Mouse (Mus musculus) kidney, postnatal 36 days (tissue): ENCODE measurements at regions not wholly inside any gene's neighbourhood (a gene's known extent, or its start where the extent isn't known, plus 50 kb on each side); places are given as distances from the start of the nearest gene placed in this dataset.
"Not testable (repeated sequence)": the region's sequence is repeated elsewhere in the genome, so short reads cannot be mapped to it uniquely, and the experiment has no call there.

Source experiments
- DNase-seq, 2 experiments: peaks; one replicate each; pipeline ENCODE4 v3.0.0; 2021 to 2022; ENCODE audit warnings: mixed read lengths in 2 of 2

DNA sequence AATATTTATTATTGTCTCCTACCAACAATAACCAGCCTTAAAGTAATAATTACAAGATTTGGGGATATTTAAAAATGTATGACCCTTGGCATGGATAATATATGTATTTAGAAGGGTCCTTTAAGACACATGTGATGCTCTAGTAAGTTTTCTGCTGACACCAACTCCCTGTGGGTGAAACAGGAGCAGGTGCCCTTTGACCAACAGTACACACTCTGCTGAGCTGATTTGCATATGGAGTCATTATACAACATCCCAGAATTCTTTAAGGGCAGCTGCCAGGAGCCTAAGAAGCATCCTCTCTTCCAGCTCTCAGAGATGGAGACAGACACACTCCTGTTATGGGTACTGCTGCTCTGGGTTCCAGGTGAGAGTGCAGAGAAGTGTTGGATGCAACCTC, 274.1 kb downstream of the Rpia start:
- peak; percentile 22 to 45 for DNase-seq

DNA sequence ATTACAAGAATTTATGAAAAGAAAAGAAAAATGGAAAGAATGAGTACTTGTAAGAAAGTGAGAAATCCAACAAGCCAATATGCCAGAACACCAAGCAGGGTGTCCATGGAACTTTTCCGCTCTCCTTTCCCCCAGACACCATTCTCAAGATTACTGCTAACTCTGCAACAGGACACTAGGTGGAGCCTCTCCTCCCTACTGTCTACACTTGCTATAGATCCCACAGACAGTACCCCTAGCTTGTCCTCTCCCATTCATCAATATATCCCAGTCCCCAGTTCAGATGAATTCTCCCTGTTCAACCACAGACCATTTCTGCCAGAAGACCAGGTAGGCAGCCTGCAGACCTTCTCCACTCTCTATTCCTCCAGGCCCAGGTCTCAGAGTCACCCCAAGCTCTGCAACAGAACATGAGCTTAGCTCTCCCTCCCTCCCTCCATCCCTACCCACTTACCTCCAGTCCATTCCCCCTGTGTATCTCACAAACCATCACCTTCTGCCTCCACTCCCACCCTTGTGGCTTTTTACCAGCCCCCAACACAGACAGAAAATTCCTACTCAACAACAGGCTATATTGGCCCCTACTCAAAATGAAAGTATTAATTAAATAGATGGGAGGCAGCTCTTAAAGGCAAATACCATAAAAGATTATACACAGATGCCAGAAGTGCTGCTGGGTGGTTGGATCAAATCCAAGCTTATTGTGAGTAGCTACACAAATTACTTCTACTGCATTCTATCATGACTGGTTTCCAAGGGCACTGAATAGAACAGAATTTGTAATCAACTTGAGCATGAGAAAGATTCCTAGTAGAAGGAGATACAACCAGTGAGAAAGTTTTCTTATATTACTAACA, 323.2 kb downstream of the Rpia start:
- peak in 1 of 2 experiments; percentile 1 for DNase-seq

DNA sequence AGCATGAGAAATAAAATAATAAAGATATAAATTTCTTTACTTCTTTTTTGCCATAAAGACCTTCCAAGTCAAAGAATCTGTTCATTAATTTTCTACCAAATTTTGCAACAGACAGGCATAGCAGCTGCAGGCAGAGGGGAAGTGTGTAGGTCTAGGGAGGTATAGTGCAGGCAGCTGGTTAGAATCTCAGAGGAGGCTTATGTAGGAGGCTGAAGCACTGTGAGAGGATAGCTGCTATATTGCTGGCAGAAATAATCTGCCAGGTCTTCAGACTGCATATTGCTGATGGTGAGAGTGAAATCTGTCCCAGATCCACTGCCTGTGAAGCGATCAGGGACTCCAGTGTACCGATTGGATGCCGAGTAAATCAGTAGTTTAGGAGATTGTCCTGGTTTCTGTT, 334.8 kb downstream of the Rpia start:
- no peak for DNase-seq

DNA sequence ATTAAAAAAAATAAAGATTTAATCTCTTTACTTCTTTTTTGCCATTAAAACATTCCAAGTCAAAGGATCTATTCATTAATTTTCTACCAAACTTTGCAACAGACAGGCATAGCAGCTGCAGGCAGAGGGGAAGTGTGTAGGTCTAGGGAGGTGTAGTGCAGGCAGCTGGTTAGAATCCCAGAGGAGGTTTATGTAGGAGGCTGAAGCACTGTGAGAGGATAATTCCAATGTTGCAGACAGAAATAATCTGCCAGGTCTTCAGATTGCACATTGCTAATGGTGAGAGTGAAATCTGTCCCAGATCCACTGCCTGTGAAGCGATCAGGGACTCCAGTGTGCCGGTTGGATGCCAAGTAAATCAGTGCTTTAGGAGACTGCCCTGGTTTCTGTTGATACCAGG, 357.3 kb downstream of the Rpia start:
- DNase-seq, result not testable (repeated sequence)

DNA sequence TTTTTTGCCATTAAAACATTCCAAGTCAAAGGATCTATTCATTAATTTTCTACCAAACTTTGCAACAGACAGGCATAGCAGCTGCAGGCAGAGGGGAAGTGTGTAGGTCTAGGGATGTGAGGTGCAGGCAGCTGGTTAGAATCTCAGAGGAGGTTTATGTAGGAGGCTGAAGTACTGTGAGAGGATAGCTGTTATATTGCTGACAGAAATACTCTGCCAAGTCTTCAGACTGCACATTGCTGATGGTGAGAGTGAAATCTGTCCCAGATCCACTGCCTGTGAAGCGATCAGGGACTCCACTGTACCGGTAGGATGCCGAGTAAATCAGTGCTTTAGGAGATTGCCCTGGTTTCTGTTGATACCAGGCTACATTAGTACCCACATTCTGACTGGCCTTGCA, 385.7 kb downstream of the Rpia start:
- DNase-seq, result not testable (repeated sequence)

DNA sequence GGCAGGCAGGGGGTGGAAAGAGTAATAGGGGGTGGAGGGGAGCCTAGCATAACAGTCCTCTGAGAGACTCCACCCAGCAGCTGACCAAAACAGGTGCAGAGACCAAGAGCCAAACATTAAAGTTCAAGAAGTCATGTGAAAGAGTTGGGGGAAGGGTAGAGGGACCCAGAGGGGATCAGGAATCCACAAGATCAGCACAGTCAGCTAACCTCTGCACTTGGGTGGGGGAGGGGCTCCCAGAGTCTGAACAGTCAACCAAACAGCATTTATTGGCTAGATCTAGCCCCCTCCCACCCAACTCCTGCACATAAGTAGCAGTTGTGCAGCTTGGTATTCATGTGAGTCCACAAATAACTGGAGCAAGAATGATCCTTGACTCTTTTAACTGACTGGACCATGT, 402.2 kb downstream of the Rpia start:
- not testable (repeated sequence) for DNase-seq

DNA sequence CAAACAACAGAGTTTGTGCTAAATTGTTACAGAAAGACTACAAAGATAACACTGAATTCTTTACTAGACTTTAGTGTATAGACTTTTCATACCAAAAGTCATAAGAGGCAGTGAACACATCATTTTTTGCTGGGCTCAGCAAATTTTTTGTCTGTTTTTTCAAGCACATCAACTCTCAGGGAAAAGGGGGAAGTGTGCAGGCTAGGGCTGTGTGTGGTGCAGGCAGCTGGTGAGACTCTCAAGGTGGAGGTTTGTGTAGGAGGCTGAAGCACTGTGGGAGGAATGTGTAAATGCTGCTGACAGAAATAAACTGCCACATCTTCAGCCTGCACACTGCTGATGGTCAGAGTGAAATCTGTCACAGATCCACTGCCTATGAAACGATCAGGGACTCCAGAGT, 405.6 kb downstream of the Rpia start:
- not testable (repeated sequence) for DNase-seq

DNA sequence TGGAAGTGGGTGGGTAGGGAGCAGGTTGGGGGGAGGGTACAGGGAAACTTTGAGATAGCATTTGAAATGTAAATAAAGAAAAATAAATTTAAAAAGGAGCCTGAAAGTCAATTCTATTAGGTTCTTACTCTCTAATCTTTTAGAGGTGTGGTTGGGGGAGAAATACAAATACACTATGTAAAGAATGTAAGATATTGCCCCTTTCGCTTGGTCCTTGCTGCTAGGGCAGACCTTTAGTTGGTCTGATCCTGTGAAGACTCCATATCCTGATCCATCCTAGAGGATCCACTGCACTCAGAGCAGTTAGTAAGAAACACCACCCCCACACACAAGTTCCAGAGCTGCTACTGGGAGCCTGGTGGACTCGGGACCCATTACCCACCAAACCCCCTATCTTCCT, 412.7 kb downstream of the Rpia start:
- not testable (repeated sequence) for DNase-seq

DNA sequence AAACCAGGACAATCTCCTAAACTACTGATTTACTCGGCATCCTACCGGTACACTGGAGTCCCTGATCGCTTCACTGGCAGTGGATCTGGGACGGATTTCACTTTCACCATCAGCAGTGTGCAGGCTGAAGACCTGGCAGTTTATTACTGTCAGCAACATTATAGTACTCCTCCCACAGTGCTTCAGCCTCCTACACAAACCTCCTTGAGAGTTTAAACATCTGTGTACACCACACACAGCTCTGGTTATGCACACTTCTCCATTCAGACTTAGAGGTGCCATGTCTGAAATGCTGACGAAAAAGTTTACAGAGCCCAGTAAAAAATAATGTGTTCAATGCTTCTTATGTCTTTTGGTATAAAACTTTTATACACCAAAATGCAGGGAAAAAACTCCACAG, 420.2 kb downstream of the Rpia start:
- not testable (repeated sequence) for DNase-seq

DNA sequence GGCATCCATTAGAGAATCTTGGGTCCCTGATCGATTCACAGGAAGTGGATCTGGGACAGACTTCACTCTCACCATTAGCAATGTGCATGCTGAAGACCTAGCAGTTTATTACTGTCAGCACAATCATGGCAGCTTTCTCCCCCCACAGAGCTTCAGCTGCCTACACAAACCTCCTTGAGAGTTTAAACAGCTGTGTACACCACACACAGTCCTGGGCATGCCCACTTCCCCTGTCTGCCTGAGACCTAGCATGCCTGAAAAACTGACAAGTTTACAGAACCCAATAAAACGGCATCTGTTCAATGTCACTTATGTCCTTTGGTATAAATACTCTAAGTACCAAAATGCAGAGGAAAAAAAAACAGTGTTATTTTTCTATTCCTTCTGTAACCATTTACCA, 435.7 kb downstream of the Rpia start:
- peak in 1 of 2 experiments; percentile 5 for DNase-seq

DNA sequence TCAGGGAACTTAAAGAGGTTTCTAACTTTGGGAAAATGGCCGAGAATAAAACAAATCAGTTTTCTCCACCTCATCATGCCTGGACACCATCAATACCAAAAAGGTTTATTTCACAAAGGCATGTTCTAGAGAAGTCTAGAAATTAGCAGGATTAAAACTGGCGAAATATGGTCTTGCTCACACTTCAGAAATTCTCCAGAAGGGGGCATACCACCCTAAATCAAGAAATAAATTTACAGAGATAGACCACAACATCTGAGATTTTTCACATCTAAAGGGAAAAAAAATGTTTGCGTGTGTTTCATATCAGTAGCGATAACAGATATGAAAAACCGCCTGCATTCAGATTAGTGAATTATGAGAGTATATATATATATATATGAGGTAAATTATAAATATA, 449.9 kb downstream of the Rpia start:
- DNase-seq, result peak in 1 of 2 experiments; percentile 2

DNA sequence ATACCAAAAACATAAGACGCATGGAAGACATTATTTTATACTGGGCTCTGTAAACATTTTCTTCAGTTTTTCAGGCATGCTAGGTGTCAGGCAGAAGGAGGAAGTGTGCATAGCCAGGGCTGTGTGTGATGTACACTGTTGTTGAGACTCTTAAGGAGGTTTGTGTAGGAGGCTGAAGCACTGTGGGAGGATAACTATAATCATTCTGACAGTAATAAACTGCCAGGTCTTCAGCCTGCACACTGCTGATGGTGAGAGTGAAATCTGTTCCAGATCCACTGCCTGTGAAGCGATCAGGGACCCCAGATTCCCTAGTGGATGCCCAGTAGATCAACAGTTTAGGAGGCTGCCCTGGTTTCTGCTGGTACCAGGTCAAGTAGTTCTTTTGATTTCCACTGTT, 451.3 kb downstream of the Rpia start:
- DNase-seq, result peak in 1 of 2 experiments; percentile 4

DNA sequence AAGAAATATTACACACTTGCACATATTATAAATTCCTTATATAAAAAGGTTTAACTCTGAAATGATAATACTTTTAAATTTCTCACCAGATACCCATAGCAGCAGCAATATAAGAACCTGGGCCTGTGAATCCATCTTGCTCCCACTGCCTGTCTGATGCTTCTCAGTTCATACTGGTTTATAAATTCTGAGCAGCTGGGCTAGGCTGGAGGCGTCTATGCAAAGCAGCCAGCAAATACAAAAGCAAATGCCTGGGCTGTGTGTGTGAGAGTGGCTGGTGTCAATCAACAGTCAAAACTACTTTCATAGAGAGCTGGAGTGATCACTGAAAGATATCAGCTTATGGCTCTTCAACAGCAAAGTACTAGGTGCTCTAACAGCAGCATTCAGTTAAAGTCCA, 476.7 kb downstream of the Rpia start:
- DNase-seq, result no peak

DNA sequence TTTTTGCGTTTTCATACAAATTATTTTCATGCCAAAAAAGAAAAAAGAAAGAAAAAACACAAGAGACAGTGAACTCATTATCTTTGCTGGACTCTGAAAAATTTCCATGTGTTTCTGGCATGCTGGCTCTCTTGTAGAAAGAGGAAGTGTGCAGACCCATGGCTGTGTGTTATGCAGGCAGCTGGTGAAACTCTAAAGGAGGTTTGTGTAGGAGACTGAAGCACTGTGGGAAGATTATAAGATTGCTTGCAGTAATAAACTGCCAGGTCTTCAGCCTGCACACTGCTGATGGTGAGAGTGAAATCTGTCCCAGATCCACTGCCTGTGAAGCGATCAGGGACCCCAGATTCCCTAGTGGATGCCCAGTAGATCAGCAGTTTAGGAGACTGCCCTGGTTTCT, 477.4 kb downstream of the Rpia start:
- not testable (repeated sequence) for DNase-seq

DNA sequence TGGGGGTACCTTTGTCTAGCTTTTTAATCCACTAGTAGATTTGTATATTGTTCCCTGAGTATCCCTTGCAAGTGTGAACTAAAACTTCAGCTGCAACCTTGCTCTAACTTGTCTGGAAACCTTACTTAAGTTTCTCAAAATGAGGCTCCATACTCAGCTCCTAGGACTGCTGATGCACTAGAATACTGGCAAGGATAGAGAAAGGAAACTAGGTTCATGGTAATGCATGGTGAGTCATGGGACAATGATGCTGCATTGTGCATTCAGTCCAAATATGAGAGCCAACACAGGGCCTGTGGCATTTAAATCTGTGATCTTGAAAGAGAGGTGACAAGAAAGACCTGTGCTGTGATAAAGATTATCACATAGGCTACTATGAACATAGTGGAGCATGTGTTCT, 490.9 kb downstream of the Rpia start:
- DNase-seq, result not testable (repeated sequence)

DNA sequence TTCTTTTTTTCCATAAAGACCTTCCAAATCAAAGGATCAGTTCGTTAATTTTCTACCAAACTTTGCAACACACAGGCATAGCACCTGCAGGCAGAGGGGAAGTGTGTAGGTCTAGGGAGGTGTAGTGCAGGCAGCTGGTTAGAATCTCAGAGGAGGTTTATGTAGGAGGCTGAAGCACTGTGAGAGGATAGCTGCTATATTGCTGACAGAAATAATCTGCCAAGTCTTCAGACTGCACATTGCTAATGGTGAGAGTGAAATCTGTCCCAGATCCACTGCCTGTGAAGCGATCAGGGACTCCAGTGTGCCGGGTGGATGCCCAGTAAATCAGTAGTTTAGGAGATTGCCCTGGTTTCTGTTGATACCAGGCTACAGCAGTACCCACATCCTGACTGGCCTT, 531.8 kb downstream of the Rpia start:
- not testable (repeated sequence) for DNase-seq

DNA sequence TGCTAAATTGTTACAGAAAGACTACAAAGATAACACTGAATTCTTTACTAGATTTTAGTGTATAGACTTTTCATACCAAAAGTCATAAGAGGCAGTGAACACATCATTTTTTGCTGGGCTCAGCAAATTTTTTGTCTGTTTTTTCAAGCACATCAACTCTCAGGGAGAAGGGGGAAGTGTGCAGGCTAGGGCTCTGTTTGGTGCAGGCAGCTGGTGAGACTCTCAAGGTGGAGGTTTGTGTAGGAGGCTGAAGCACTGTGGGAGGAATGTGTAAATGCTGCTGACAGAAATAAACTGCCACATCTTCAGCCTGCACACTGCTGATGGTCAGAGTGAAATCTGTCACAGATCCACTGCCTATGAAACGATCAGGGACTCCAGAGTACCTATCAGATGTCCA, 551.9 kb downstream of the Rpia start:
- not testable (repeated sequence) for DNase-seq

DNA sequence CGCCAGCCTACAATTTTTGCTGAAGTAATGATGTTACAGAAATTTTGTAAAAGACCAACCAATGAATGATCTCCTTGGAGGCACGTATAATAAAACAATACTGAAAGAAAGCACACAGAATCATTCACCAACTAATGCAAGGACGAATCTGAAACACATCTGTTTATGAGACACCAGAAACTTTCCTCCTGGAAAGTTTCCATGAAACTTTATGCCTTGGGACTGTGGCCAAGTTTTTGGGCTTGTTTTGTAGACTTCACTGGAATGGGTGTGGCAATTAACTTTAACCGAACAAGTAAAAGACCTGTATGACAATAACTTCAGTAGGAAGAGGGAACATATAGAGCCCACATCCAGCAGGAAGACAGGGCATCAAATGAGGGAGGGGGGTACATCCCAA, 564.9 kb downstream of the Rpia start:
- DNase-seq, result no peak

DNA sequence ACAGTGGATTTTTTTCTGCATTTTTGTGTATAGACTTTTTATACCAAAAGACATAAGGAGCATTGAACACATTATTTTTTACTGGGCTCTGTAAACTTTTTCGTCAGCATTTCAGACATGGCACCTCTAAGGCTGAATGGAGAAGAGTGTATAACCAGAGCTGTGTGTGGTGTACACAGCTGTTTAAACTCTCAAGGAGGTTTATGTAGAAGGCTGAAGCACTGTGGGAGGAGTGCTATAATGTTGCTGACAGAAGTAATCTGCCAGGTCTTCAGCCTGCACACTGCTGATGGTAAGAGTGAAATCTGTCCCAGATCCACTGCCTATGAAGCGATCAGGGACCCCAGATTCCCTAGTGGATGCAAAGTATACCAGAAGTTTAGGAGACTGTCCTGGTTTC, 575.4 kb downstream of the Rpia start:
- not testable (repeated sequence) for DNase-seq

DNA sequence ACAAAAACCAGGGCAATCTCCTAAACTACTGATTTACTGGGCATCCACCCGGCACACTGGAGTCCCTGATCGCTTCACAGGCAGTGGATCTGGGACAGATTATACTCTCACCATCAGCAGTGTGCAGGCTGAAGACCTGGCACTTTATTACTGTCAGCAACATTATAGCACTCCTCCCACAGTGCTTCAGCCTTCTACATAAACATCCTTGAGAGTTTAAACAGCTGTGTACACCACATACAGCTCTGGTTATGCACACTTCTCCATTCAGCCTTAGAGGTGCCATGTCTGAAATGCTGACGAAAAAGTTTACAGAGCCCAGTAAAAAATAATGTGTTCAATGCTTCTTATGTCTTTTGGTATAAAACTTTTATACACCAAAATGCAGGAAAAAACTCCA, 576.3 kb downstream of the Rpia start:
- not testable (repeated sequence) for DNase-seq
